Mouse (Mus musculus): ENCODE results near the gene Hist1h4h. TPM values are rescaled to one million over a fixed set of nuclear protein-coding genes. Genes with fewer than 3 reads are reported as not detected.

Gene Hist1h4h
- polyA plus RNA-seq, 1 experiment from 2014 or later, result 4.8 TPM

DNA sequence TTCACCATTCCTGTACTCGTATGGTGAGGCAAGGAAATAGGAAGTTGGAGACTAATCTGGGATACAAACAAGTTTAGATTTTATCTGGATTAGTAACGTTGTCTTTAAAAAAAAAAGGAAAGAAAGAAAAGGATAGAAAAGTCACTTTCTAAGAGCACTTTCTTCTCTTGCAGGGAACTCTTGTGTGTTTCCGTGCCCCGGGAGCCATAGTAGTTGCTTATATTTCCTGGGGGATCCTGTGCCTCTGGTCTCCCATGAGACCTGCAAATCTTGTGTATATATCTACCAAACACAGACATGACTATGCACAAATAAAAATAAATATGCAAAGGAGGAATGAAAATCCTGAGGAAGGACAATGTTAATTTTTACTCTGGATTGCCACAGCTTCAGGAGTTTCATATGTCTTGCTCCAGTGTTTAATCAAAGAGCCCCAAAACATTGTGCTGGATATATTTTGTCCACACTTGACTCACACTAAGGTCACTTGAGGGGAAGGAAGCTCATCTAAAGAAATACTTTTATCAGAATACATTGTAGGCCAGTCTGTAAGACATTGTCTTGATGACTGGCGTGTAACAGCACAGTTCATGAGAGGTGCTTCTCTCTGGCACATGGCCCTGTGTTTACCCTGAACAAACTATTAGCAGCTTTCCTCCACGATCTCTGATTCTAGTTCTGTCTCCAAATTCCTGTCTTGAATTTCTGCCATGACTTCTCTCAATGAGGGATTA, 46.2 kb downstream of the Hist1h4h start:
- Histone ChIP-seq H3K9ac (peak overlapping the region; percentile 65; the same call in 1 of the 2 replicates), H3K4me1 (replicated peaks) (0 out of 2 replicates have a peak, but pooled peaks cover 3% of the 10 kb centered on the region), H3K27ac (peak overlapping the region; percentile 84), H3K4me3 (replicated peaks) (peak overlapping the region; percentile 42), H3K27me3 (replicated peaks) (no peaks in the 10 kb centered on the region), H3K4me2 (replicated peaks) (peak overlapping the region; percentile 69), H3K9me3 (no peaks in the 10 kb centered on the region), H3K36me3 (no peaks in the 10 kb centered on the region)
- no peak for ATAC-seq
- 31% methylated on average over 6 of the region's 6 CpGs for WGBS

DNA sequence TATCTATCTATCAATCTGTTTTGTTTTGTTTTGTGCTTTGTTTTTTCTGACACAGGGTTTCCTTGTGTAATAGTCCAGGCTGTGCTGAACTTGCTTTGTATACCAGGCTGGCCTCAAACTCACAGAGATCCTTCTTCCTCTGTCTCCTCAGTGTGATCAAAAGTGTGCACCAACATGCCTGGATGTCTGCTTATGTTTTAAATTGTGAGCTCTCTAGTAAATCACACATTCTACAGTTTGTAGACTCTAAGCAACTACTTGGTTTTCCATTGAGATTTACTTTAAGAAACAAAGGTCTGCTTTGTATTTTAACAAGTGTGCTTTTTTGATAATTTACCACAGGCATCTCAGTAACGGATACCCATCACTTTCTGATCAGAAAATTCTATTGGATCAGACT, 47.0 kb downstream of the Hist1h4h start:
- Histone ChIP-seq H3K4me1 (replicated peaks) (peaks cover 6% of the 10 kb centered on the region; the same call in 1 of the 2 replicates), H3K4me3 (replicated peaks) (no peak overlapping the region)

More for the DNA sequence above, 47.0 kb downstream of the Hist1h4h start:
- no peak overlapping the region for H3K9ac ChIP-seq
- ATAC-seq, result no peak
- no peaks in the 10 kb centered on the region for H3K36me3 ChIP-seq
- H3K4me2 ChIP-seq (replicated peaks), result no peak overlapping the region
- WGBS, result 92% methylated on average over 1 of the region's 1 CpGs
- H3K27ac ChIP-seq, result no peak overlapping the region
- no peaks in the 10 kb centered on the region for H3K27me3 ChIP-seq (replicated peaks)
- no peaks in the 10 kb centered on the region for H3K9me3 ChIP-seq

Other genes starting within 250 kb of the Hist1h4h start
- 34.5 and 40.5 TPM in 2 replicates for gene Zfp322a, start 161.8 kb upstream of the Hist1h4h start, polyA plus RNA-seq (2015; fragmentation: Nextera tagmentation; extraction: Ambion mirVana)
- 11.2 TPM in 2 replicates for gene Abt1, start 107.2 kb upstream of the Hist1h4h start, polyA plus RNA-seq (2015; fragmentation: Nextera tagmentation; extraction: Ambion mirVana)
- gene Btn1a1, start 65.1 kb upstream of the Hist1h4h start, polyA plus RNA-seq (2015; fragmentation: Nextera tagmentation; extraction: Ambion mirVana), result 0.08 and 0.11 TPM in 2 replicates
- 0.16 and 0.23 TPM in 2 replicates for gene Btn2a2, start 42.2 kb upstream of the Hist1h4h start, polyA plus RNA-seq (2015; fragmentation: Nextera tagmentation; extraction: Ambion mirVana)
- gene Hist1h2af, start 2.9 kb downstream of the Hist1h4h start, polyA plus RNA-seq (2015; fragmentation: Nextera tagmentation; extraction: Ambion mirVana), result 6.7 TPM in 1 of 2 replicates, not detected in the other
- 6.1 and 6.2 TPM in 2 replicates for gene Hist1h3g, start 4.4 kb downstream of the Hist1h4h start, polyA plus RNA-seq (2015; fragmentation: Nextera tagmentation; extraction: Ambion mirVana)
- gene Hist1h2bh, start 12.3 kb downstream of the Hist1h4h start, polyA plus RNA-seq (2015; fragmentation: Nextera tagmentation; extraction: Ambion mirVana), result 1.1 and 1.3 TPM in 2 replicates
- 0.45 and 0.97 TPM in 2 replicates for gene Hist1h3f, start 13.0 kb downstream of the Hist1h4h start, polyA plus RNA-seq (2015; fragmentation: Nextera tagmentation; extraction: Ambion mirVana)
- 0.88 and 1.0 TPM in 2 replicates for gene Hist1h4f, start 20.6 kb downstream of the Hist1h4h start, polyA plus RNA-seq (2015; fragmentation: Nextera tagmentation; extraction: Ambion mirVana)
- 0.46 and 0.64 TPM in 2 replicates for gene Hist1h1d, start 22.2 kb downstream of the Hist1h4h start, polyA plus RNA-seq (2015; fragmentation: Nextera tagmentation; extraction: Ambion mirVana)
- gene Hist1h3e, start 31.3 kb downstream of the Hist1h4h start, polyA plus RNA-seq (2015; fragmentation: Nextera tagmentation; extraction: Ambion mirVana), result 3.5 and 4.3 TPM in 2 replicates
- 76.9 and 89.5 TPM in 2 replicates for gene Hist1h2ae, start 40.2 kb downstream of the Hist1h4h start, polyA plus RNA-seq (2015; fragmentation: Nextera tagmentation; extraction: Ambion mirVana)
- 7.1 and 11.5 TPM in 2 replicates for gene Hist1h2bg, start 40.3 kb downstream of the Hist1h4h start, polyA plus RNA-seq (2015; fragmentation: Nextera tagmentation; extraction: Ambion mirVana)
- 4.2 and 4.5 TPM in 2 replicates for gene Hist1h2bf, start 43.1 kb downstream of the Hist1h4h start, polyA plus RNA-seq (2015; fragmentation: Nextera tagmentation; extraction: Ambion mirVana)
- gene Hist1h2ad, start 43.3 kb downstream of the Hist1h4h start, polyA plus RNA-seq (2015; fragmentation: Nextera tagmentation; extraction: Ambion mirVana), result 1.8 and 3.0 TPM in 2 replicates
- gene Hist1h3d, start 44.7 kb downstream of the Hist1h4h start, polyA plus RNA-seq (2015; fragmentation: Nextera tagmentation; extraction: Ambion mirVana), result 5.2 and 6.2 TPM in 2 replicates
- gene Hist1h4d, start 50.5 kb downstream of the Hist1h4h start, polyA plus RNA-seq (2015; fragmentation: Nextera tagmentation; extraction: Ambion mirVana), result 98.7 and 101 TPM in 2 replicates
- gene Hist1h2be, start 90.1 kb downstream of the Hist1h4h start, polyA plus RNA-seq (2015; fragmentation: Nextera tagmentation; extraction: Ambion mirVana), result 1.6 and 2.0 TPM in 2 replicates
- gene Hist1h1e, start 91.5 kb downstream of the Hist1h4h start, polyA plus RNA-seq (2015; fragmentation: Nextera tagmentation; extraction: Ambion mirVana), result 17.6 and 21.2 TPM in 2 replicates
- gene Hist1h2ac, start 152.9 kb downstream of the Hist1h4h start, polyA plus RNA-seq (2015; fragmentation: Nextera tagmentation; extraction: Ambion mirVana), result 1.3 and 1.5 TPM in 2 replicates
- gene Hist1h2bc, start 153.1 kb downstream of the Hist1h4h start, polyA plus RNA-seq (2015; fragmentation: Nextera tagmentation; extraction: Ambion mirVana), result 79.3 and 89.9 TPM in 2 replicates
- gene Hist1h1t, start 164.8 kb downstream of the Hist1h4h start, polyA plus RNA-seq (2015; fragmentation: Nextera tagmentation; extraction: Ambion mirVana), result not detected in 2 replicates
- 4.7 and 5.7 TPM in 2 replicates for gene Hist1h4c, start 167.4 kb downstream of the Hist1h4h start, polyA plus RNA-seq (2015; fragmentation: Nextera tagmentation; extraction: Ambion mirVana)
- gene Hfe, start 179.8 kb downstream of the Hist1h4h start, polyA plus RNA-seq (2015; fragmentation: Nextera tagmentation; extraction: Ambion mirVana), result 6.4 and 7.9 TPM in 2 replicates
- gene Hist1h1c, start 207.8 kb downstream of the Hist1h4h start, polyA plus RNA-seq (2015; fragmentation: Nextera tagmentation; extraction: Ambion mirVana), result 32.4 and 36.0 TPM in 2 replicates
- 4.4 and 7.7 TPM in 2 replicates for gene Hist1h3c, start 214.6 kb downstream of the Hist1h4h start, polyA plus RNA-seq (2015; fragmentation: Nextera tagmentation; extraction: Ambion mirVana)
- 2.4 and 3.8 TPM in 2 replicates for gene Hist1h2bb, start 215.7 kb downstream of the Hist1h4h start, polyA plus RNA-seq (2015; fragmentation: Nextera tagmentation; extraction: Ambion mirVana)
- 39.8 and 44.9 TPM in 2 replicates for gene Hist1h2ab, start 220.1 kb downstream of the Hist1h4h start, polyA plus RNA-seq (2015; fragmentation: Nextera tagmentation; extraction: Ambion mirVana)
- gene Hist1h3b, start 221.2 kb downstream of the Hist1h4h start, polyA plus RNA-seq (2015; fragmentation: Nextera tagmentation; extraction: Ambion mirVana), result 6.4 and 9.2 TPM in 2 replicates
- gene Hist1h4b, start 226.0 kb downstream of the Hist1h4h start, polyA plus RNA-seq (2015; fragmentation: Nextera tagmentation; extraction: Ambion mirVana), result 3.8 and 5.5 TPM in 2 replicates
- 0.48 and 1.3 TPM in 2 replicates for gene Hist1h4a, start 230.2 kb downstream of the Hist1h4h start, polyA plus RNA-seq (2015; fragmentation: Nextera tagmentation; extraction: Ambion mirVana)
- gene Hist1h3a, start 231.3 kb downstream of the Hist1h4h start, polyA plus RNA-seq (2015; fragmentation: Nextera tagmentation; extraction: Ambion mirVana), result 4.3 and 6.4 TPM in 2 replicates
- 1.2 and 2.2 TPM in 2 replicates for gene Hist1h1a, start 232.6 kb downstream of the Hist1h4h start, polyA plus RNA-seq (2015; fragmentation: Nextera tagmentation; extraction: Ambion mirVana)
- not detected in 2 replicates for gene Trim38, start 238.9 kb downstream of the Hist1h4h start, polyA plus RNA-seq (2015; fragmentation: Nextera tagmentation; extraction: Ambion mirVana)